ENCODE assay signal across 8 mouse cellular contexts in the genomic region with DNA sequence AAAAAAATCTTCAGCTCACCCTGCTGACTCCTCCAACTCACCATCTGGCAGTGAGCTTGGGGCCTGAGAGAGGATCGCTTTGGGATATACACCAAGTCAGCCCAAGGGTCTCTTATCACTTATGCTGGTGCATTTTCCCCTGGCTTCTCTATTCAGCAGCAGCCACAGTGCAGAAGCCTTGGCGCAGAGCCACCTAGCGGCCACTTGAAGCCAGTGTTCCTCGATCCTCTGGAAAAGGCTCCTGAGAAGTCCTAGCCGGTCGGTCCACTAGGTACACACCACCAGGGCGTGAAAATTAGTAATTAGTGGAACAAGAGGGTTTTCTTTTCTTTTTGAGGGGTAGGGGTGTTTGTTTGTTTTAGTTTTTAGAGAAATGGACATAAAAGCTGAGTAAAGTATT. TPM values are rescaled to one million over a fixed set of nuclear protein-coding genes. Genes with fewer than 3 reads are reported as not detected.
DNase-seq lines count a peak whose midpoint lies in the region; ATAC-seq and TF ChIP-seq lines count a peak whose summit lies in the region.
"Had no signal": no experiment of that assay in that cellular context is flagged by ENCODE, and none has a peak within 500 bp of the region (broad histone marks: within the 10 kb centered on the region; RNA-seq: fewer than 3 reads in every experiment).

No protein-coding gene starts in this region.

- 7% methylated on average over 7 of the region's 7 CpGs for WGBS in limb, embryonic 11.5 days
- 5% methylated on average over 7 of the region's 7 CpGs for WGBS in midbrain, embryonic 16.5 days

- no peak overlapping the region for H3K4me2 ChIP-seq in limb, embryonic 11.5 days (ENCODE audit: low read depth, severe bottlenecking)
- H3K4me2 ChIP-seq in midbrain, embryonic 16.5 days (ENCODE audit: low read length): no peak overlapping the region
- H3K4me2 ChIP-seq: lung, embryonic 15.5 days had no signal

- ATAC-seq in common myeloid progenitor, adult 5-6 weeks (replicated peaks; ENCODE audit: low read depth, poor library complexity, severe bottlenecking): peak; percentile 93
- ATAC-seq in limb, embryonic 11.5 days (ENCODE audit: insufficient number of reproducible peaks, low FRiP score, low TSS enrichment, low read depth): 0 out of 2 replicates have a peak, but pooled peaks have one; percentile 68
- peak; percentile 97 for ATAC-seq in midbrain, embryonic 16.5 days

- no peak overlapping the region for H3K9ac ChIP-seq in limb, embryonic 11.5 days (ENCODE audit: low read length)
- H3K9ac ChIP-seq in midbrain, embryonic 16.5 days (ENCODE audit: low read depth, low read length): no peak overlapping the region
- H3K9ac ChIP-seq: lung, embryonic 15.5 days had no signal

- H3K27me3 ChIP-seq in limb, embryonic 11.5 days (ENCODE audit: control insufficient read depth, insufficient read depth, low read length): no peaks in the 10 kb centered on the region
- H3K27me3 ChIP-seq in midbrain, embryonic 16.5 days (ENCODE audit: control insufficient read depth, insufficient read depth, low read depth, low read length): no peaks in the 10 kb centered on the region
- H3K27me3 ChIP-seq in testis, adult 2 months (ENCODE audit: control insufficient read depth, insufficient read depth, low read length): no peaks in the 10 kb centered on the region
- H3K27me3 ChIP-seq: lung, embryonic 15.5 days had no signal

- DNase-seq in adrenal gland, postnatal 14 days: peak; percentile 75
- peak; percentile 21 for DNase-seq in gastrocnemius, postnatal 25 days
- peak; percentile 21 to 68 for DNase-seq in kidney, adult 8-10 months
- peak; percentile 73 for DNase-seq in limb, embryonic 11.5 days (ENCODE audit: low spot score)

- no peak overlapping the region for H3K27ac ChIP-seq in limb, embryonic 11.5 days (replicated peaks; ENCODE audit: low read depth, low read length)
- no peak overlapping the region for H3K27ac ChIP-seq in midbrain, embryonic 16.5 days (ENCODE audit: low read length)
- no peak overlapping the region for H3K27ac ChIP-seq in testis, adult 2 months (ENCODE audit: control insufficient read depth, insufficient read depth, low read depth, low read length)
- H3K27ac ChIP-seq: lung, embryonic 15.5 days had no signal

- H3K4me1 ChIP-seq in limb, embryonic 11.5 days (ENCODE audit: control insufficient read depth, insufficient read depth, low read length): no peaks in the 10 kb centered on the region
- H3K4me1 ChIP-seq in midbrain, embryonic 16.5 days (ENCODE audit: control insufficient read depth, insufficient read depth, low read length): no peaks in the 10 kb centered on the region
- no peaks in the 10 kb centered on the region for H3K4me1 ChIP-seq in testis, adult 2 months (ENCODE audit: control insufficient read depth, insufficient read depth, low read length)
- H3K4me1 ChIP-seq: lung, embryonic 15.5 days had no signal

- H3K9me3 ChIP-seq in limb, embryonic 11.5 days (ENCODE audit: control insufficient read depth, low read length): no peaks in the 10 kb centered on the region
- no peaks in the 10 kb centered on the region for H3K9me3 ChIP-seq in midbrain, embryonic 16.5 days (replicated peaks; ENCODE audit: control insufficient read depth, low read length, poor library complexity, severe bottlenecking)
- H3K9me3 ChIP-seq: lung, embryonic 15.5 days had no signal

- no peak overlapping the region for H3K4me3 ChIP-seq in limb, embryonic 11.5 days (ENCODE audit: low read depth, low read length)
- H3K4me3 ChIP-seq in midbrain, embryonic 16.5 days (ENCODE audit: low read depth, low read length): no peak overlapping the region
- no peak overlapping the region for H3K4me3 ChIP-seq in testis, adult 2 months (ENCODE audit: control insufficient read depth, low read depth, low read length)
- H3K4me3 ChIP-seq: lung, embryonic 15.5 days had no signal

- peak; percentile 88 for TF ChIP-seq CTCF in testis, adult 2 months (IDR thresholded peaks at IDR 0.05; ENCODE audit: control insufficient read depth, insufficient read depth, insufficient replicate concordance, low read depth, low read length)

- no peaks in the 10 kb centered on the region for H3K36me3 ChIP-seq in limb, embryonic 11.5 days (ENCODE audit: control insufficient read depth, insufficient read depth, low read length)
- no peaks in the 10 kb centered on the region for H3K36me3 ChIP-seq in midbrain, embryonic 16.5 days (ENCODE audit: control insufficient read depth, insufficient read depth, low read length)
- no peaks in the 10 kb centered on the region for H3K36me3 ChIP-seq in testis, adult 2 months (ENCODE audit: control insufficient read depth, insufficient read depth, low read length)
- H3K36me3 ChIP-seq: lung, embryonic 15.5 days had no signal

- no peak for TF ChIP-seq POLR2A in testis, adult 2 months (IDR thresholded peaks at IDR 0.05; ENCODE audit: control insufficient read depth, low read depth, low read length)

RNA-seq across cellular contexts. Expression of a gene that starts 6.7 kb away (rescaled TPM):
- total RNA-seq in adrenal gland, postnatal 14 days (2021): not detected in 2 replicates
- not detected in 2 replicates for total RNA-seq in common myeloid progenitor, adult 5-6 weeks (2017)
- not detected for total RNA-seq in gastrocnemius, postnatal 25 days (2021)
- not detected in 2 replicates for polyA plus RNA-seq in limb, embryonic 11.5 days (2014; fragmentation: Nextera tagmentation; extraction: Ambion mirVana)
- not detected in 2 replicates for polyA plus RNA-seq in midbrain, embryonic 16.5 days (2015; fragmentation: Nextera tagmentation; extraction: Ambion mirVana)
- not detected in 2 replicates for polyA plus RNA-seq in testis, adult 2 months (2012; rRNA removed)
- polyA plus RNA-seq: lung, embryonic 15.5 days had no signal

RNA-seq across cellular contexts. Expression of a gene that starts 16.8 kb away (rescaled TPM):
- not detected in 2 replicates for total RNA-seq in adrenal gland, postnatal 14 days (2021)
- total RNA-seq in common myeloid progenitor, adult 5-6 weeks (2017): not detected in 2 replicates
- total RNA-seq in gastrocnemius, postnatal 25 days (2021): not detected
- not detected in 2 replicates for polyA plus RNA-seq in limb, embryonic 11.5 days (2014; fragmentation: Nextera tagmentation; extraction: Ambion mirVana)
- polyA plus RNA-seq in midbrain, embryonic 16.5 days (2015; fragmentation: Nextera tagmentation; extraction: Ambion mirVana): 1.4 and 1.5 TPM in 2 replicates
- polyA plus RNA-seq in testis, adult 2 months (2012; rRNA removed): not detected in 2 replicates
- polyA plus RNA-seq: lung, embryonic 15.5 days had no signal

RNA-seq across cellular contexts. Expression of a gene that starts 20.2 kb away (rescaled TPM):
- total RNA-seq in adrenal gland, postnatal 14 days (2021): not detected in 2 replicates
- total RNA-seq in common myeloid progenitor, adult 5-6 weeks (2017): not detected in 2 replicates
- total RNA-seq in gastrocnemius, postnatal 25 days (2021): not detected
- polyA plus RNA-seq in limb, embryonic 11.5 days (2014; fragmentation: Nextera tagmentation; extraction: Ambion mirVana): not detected in 2 replicates
- polyA plus RNA-seq in midbrain, embryonic 16.5 days (2015; fragmentation: Nextera tagmentation; extraction: Ambion mirVana): not detected in 2 replicates
- not detected in 2 replicates for polyA plus RNA-seq in testis, adult 2 months (2012; rRNA removed)
- polyA plus RNA-seq: lung, embryonic 15.5 days had no signal

RNA-seq across cellular contexts. Expression of a gene that starts 31.8 kb away (rescaled TPM):
- total RNA-seq in adrenal gland, postnatal 14 days (2021): not detected in 2 replicates
- not detected in 2 replicates for total RNA-seq in common myeloid progenitor, adult 5-6 weeks (2017)
- total RNA-seq in gastrocnemius, postnatal 25 days (2021): not detected
- polyA plus RNA-seq in limb, embryonic 11.5 days (2014; fragmentation: Nextera tagmentation; extraction: Ambion mirVana): not detected in 2 replicates
- not detected in 2 replicates for polyA plus RNA-seq in midbrain, embryonic 16.5 days (2015; fragmentation: Nextera tagmentation; extraction: Ambion mirVana)
- polyA plus RNA-seq in testis, adult 2 months (2012; rRNA removed): not detected in 2 replicates
- polyA plus RNA-seq: lung, embryonic 15.5 days had no signal

RNA-seq across cellular contexts. Expression of a gene that starts 41.5 kb away (rescaled TPM):
- not detected in 2 replicates for total RNA-seq in adrenal gland, postnatal 14 days (2021)
- not detected in 2 replicates for total RNA-seq in common myeloid progenitor, adult 5-6 weeks (2017)
- total RNA-seq in gastrocnemius, postnatal 25 days (2021): not detected
- polyA plus RNA-seq in limb, embryonic 11.5 days (2014; fragmentation: Nextera tagmentation; extraction: Ambion mirVana): not detected in 2 replicates
- not detected in 2 replicates for polyA plus RNA-seq in midbrain, embryonic 16.5 days (2015; fragmentation: Nextera tagmentation; extraction: Ambion mirVana)
- polyA plus RNA-seq in testis, adult 2 months (2012; rRNA removed): not detected in 2 replicates
- polyA plus RNA-seq: lung, embryonic 15.5 days had no signal

Comparison
In these comparisons a context has a peak if more than half of its experiments do, and no peak if none do; other contexts are left out.
1. DNase-seq: peak in every context shown above with its lines; median percentile 75 in adrenal gland, postnatal 14 days; 73 in limb, embryonic 11.5 days; 44 in kidney, adult 8-10 months; 21 in gastrocnemius, postnatal 25 days.